Mouse (Mus musculus) embryo, embryonic 10.5 days (tissue): Measurements from ENCODE around the gene Traf6.
A peak's percentile ranks its signal among the peaks of the same experiment; 100 is the strongest.

Experiments
- DNase-seq: peaks from one replicate; pipeline ENCODE4 v3.0.0-alpha.2; 2015; ENCODE audit warnings: low spot score

The Traf6 gene

DNA sequence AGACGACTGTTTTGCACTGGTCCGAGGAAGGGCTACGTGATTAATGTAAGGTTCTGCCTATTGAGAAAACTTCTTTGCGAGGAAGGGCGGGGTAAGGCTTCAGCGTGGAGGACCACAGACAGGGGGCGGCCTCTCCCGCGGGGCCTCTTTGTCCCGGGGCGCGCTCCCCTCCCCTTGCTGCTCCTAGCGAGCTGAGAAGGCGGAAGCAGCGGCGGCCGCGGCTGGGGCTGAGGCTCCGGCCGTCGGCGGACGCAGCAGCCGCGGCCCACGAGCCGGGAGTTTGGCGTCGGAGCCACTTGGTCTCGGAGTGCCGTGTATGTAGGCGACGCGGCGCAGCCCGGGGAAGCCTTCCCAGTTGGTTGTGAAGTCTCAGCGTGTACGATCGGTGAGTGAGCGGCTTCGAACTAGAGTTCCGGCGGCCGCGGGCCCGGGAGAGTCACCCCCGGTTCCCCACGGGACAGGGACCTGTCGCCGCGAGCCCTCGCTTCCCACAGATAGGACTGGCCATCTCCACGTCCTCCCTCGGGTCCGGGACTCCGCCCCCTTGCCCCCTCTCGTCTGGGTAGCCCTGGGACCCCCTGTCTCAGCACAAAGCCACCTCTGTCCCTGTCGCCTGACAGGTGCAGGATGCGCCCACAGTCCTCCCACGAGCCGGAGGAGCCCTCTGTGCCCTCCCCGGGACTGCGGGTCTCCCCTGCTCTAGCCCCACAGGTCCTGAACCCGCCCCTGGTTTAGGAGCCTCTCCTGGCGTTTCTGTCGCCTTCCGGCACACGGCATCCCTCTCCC is at the start of gene Traf6:
Traf6 (plus strand) TSS at position 194 of the 786 bp plus-strand sequence.
- DNase-seq: peak; percentile 91

DNA sequence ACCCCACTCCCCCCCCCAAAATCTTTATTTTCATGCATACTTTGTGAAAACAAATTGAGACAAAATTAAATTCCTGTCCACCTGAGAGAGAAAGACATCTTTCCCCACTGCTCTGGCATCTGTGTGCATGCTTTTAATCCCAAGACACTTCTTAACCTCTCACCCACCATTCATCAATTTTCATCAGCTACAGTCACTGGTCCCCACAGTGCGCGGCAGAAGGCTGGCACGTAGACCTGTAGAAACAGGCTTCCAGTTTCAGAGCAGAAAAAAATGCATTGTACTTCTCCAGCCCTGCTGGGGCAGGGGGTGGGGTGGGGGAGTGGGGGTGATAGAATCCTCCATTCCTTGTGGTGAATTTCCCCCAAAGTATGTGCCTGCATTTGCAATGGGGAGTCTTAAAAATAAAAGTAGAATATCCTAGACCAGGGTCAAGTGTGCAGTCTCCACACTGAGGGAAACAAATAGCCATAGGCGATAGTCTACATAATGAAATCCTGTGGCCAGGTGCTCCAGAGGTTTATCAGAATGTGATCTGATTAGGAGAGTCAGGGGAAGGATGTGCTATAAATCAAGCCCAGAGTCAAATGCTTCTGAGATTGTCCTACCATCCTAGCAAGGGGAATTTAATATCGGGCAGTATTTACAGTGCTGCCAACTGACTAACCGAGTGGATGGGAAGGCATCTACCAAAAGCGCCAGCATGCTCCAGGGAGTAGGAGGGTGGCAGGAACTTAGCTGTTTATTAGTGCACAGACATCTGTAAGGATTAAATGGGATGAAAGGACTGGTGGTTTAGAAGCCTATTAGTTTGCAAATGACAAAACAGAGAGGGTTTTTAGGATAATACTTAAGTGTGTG is 39.0 kb upstream of the Traf6 start:
- peak; percentile 57 for DNase-seq

DNA sequence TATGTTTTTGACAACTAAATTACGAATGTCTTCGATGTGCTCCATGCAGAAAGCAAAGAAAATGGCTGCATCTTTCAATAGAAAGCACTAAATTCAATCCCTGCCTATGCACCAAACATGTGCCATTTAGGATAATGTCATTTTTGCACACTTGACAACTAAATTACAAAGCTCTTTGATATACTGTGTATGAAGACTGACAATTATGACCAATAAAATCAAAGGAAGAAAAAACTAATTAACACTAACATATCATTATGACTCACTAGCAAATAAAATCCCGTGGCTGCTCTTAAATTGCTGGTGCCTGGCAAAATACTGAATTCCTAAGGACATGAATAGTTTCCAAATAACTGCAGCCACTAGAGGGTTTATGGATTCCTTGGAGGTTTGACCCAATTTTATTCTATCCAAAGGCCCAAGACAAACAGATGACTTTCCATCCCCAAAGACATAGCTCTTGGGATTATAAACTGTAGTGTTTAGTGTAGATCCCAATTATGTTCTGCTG is 38.3 kb upstream of the Traf6 start:
- no peak for DNase-seq

DNA sequence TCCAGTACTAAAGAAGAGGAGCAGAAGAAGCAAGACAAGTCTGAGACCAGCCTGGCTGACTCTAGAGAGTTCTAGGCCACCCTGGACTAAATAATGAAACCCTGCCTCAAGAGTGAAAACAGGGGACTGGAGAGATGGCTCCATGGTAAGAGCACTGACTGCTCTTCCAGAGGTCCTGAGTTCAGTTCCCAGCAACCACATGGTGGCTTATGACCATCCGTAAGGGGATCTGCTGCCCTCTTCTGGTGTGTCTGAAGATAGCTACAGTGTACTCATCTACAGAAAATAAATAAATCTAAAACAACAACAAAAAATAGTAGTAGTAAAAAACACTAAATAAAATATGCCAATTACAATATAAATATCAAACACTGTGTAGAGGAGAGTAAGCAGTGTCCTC is 32.4 kb upstream of the Traf6 start:
- no peak for DNase-seq

DNA sequence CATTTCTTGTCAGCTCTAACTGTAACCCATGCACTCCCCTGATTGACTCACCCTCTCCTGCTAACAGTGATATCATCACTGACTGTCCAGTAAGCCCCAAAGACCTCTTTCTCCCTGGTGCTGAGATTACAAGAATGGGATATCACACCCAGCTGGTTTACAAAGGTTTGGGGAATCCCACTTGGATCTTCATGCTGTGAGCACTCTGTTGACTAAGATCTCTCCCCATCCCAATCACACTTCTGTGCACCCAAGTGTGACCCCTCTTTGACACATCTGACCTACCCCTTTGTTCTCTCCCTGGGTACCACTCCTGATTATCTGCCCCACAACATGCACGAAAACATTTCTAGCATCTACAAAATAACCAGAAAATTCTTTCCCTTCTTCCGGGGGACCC is 29.9 kb upstream of the Traf6 start:
- no peak for DNase-seq

DNA sequence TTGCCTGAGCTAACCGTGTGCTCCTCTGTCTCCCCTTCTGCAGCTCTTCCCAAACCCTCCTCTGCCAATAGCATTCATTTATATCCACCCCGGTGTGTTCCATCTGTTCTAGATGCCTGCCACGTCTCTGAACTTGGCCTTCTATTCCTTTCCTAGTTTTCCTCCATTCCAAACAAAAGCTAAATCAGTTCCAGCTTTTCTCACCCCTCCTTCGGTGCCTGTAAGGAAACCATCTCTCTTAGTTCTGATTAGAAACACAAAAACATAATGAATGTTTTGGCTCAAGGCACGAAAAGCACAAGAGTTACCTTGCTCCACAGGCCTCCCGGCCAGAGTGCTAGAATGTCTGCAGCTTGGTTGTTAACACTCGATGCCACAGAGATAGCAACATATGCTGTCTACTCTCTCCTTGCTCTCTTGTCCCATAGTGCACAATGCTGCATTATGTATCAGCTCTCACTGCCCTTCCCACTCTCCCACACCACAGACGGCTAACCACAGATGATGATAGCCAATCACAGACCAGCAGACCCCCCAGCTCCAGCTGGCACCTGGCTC is 29.0 kb upstream of the Traf6 start, which contains the start of the genes Rag1 and B230118H07Rik:
Rag1 (minus strand) TSS at position 388 of the 558 bp plus-strand sequence.
B230118H07Rik (minus strand) TSS at position 419 of the 558 bp plus-strand sequence.
- DNase-seq: no peak

DNA sequence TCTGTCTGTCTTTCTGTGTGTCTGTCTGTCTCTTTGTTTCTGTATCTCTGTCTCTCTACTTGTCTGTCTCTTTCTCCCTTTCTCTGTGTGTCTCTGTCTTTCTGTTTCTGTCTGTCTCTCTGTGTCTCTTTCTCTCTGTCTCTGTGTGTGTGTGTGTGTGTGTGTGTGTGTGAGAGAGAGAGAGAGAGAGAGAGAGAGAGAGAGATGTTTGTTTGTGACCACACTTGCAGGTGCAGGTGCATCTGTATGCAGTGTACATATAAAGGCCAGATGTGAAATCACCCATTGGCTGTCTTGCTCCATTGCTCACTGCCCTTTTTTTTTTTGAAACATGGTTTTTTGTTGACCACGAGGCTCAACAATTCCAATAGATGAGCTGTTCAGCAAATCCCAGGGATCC is 27.8 kb upstream of the Traf6 start:
- DNase-seq: no peak

DNA sequence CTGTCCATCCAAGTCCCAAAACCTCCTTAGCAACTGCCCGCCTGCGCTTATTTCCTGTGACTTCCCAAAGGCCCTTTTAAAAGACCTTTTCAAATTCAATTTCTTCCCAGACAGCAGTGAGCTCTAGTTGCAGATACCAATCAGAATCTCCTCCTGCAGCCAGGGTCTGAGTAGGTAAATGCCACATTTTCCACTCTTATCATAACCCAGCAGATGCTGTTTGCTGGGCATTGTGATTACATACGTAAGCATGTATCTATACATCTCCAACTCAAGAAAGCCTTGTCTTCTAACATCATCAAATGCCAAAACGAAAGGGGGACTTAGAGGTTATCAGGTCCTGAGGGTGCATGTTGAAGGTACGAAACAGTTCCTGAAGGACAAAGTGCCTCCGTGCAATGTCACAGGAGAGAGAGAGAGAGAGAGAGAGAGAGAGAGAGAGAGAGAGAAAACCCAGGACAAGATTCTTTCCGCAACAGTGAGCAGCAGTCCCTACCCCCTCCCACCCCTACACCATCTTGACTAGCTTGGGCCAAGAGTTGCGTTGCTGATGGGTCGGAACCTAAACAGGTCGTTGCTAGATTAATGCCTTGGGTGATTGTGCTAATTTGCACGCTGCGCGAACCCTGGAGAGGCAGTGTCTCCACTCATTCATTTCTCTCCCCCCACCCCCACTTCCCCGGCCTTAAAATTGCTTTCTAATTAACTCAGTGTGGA is 25.9 kb upstream of the Traf6 start:
- DNase-seq: no peak

DNA sequence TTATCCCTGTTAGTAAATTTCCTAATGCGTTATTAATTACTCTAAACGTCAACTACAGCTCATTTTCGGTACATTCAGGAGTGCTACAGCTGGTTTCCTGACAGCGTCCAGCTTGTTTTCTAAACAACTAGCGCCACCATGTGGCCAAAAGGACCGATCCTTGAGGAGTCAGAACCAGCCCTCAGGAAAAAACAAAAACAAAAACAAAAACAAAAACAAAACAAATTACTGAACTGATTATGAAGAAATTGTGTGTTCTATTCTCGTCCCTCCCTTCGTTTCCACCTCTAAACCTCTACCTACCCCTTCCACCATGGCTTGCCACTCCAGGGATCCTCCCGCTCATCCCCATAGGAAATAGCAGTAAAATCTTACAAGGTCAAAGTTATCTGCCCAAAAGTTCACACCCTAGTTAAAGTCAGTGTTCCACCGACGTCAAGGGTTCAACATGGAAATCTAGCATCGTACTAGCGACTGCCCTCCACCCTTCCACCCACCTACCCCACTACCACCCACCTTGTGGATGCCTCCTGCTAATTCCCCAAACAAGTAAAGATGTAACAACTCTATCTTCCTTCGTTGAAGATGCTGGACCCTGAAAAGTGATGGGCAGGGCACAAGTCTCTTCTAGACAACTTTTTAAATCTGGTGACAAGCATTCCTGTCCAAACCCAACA is 25.2 kb upstream of the Traf6 start:
- peak; percentile 85 for DNase-seq

DNA sequence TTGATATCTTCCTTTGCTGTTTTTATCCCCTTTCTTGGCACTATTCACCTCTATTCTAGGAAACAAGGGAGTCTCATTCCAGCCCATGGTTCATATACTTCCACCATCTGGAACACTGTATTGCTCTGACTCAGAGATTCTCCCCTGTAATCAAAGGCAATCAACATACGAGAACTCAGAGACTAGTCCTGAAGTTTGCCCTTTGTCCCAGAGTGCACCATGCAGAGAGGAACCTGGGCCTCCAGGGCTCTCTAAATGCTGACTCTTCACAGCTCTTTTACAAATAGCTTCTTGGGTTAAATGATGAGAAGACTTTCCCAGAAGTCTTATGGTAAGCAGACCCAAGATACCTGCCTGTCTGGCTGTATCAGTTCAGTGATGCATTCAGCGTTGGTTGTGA is 17.7 kb upstream of the Traf6 start:
- no peak for DNase-seq

DNA sequence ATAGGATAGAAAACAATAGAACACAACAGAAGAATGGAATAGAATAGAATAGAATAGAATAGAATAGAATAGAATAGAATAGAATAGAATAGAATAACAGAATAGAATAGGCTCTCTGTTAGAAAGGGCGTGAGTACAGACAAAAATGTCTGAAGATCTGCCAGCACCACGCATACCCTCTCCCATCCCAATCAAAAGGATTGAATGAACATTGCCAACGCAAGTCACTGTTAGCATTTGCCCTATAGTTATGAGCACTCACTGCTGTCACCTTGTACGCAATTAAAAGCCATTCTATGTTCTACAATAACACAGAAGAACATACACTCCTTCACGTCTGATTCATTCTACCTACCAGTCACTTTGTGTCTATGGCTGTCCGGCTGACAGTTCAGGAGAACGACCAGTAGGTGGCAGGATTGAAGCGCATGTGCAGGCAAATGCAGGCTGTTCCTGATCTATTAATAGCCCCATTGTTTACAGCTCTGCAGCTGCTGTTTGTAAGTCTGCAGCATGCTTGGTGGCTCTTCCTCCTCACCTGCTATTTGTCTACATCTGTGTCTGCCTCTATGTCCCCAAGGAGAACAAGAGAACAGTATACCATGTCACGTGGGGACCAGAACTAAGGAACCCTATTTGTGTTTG is 13.0 kb upstream of the Traf6 start:
- peak; percentile 90 for DNase-seq

DNA sequence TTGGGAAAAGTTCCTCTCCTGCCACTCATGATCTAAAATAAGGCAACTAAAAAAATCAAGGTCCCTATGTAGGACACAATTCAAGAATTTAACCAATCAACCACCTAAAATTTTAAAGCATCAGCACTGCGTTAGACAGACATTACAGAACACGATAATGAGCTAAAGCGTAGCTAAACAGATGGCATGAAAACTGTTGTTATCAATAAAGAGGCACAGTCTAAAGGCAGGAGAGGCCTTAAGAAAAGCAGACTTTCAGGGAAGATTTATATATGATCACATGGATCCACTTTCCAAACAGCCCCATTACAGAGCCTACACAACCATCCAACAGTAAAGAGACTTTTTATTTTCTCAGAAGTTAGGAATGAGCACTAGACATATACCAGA is 12.5 kb upstream of the Traf6 start:
- DNase-seq: no peak

DNA sequence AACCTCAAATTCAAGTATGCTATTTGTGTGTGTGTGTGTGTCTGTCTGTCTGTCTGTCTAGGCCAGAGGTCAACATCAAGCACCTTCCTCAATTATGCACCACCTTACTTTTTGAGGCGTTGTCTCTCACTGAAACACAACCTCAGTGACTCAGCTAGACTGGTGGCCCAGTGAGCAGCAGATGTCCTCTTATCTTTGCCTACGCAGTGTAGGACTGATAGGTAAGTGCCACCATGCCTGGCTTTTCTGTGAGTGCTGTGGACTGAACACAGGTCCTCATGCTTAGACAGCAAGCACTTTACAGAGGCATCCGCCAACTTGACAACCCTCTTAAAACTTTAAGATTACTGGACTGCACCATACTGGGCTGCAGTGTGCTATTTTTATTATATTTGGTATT is 9.5 kb upstream of the Traf6 start:
- DNase-seq: no peak

DNA sequence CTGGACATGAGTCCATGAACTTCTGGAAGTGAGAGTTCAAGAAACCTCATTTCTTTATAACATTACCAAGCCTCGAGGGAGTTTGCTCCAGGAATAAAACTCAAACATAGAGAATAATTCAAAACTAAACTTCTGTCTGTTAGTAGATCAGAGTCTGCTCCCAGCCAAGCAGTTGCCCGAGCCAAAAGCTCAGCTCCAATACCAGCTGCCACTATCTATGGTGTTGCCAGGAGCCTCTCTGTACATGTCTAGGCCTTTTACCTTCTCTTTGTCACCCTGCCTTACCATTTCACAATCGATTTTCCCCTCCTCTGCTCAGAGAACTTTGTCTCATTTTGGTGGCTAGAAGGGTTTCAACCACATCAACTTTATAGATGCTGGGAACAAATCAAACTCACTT is 4.7 kb upstream of the Traf6 start:
- DNase-seq: no peak

DNA sequence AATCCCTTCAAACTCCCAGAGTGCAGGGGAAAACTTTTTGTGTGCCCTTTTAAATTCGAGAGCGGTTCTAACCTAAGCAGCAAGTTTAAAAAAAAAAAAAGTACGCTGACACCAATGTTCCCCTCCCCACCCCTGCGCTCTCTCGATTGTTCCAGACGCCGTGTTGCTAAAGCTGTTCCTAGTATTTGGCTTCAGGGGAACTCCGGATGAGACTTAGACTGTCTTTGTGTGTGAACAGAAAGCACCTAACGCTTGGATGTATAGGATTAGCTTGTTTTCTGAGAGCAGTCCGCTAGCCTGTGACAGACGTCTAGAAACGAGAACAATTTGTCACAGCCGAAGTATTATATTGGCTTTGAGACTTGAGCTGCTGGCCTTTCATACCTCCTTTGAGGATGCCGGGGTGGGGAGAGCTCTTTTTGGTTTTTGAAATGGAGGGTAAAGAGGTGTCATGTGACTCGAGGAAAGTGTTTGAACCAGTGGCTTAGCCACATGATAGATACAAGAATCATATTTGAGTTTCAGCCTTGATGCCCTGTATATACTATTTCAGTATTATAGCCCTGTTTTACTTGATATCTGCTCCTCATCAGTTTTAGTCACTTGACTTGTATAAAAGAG is 1.0 kb downstream of the Traf6 start:
- peak; percentile 54 for DNase-seq

DNA sequence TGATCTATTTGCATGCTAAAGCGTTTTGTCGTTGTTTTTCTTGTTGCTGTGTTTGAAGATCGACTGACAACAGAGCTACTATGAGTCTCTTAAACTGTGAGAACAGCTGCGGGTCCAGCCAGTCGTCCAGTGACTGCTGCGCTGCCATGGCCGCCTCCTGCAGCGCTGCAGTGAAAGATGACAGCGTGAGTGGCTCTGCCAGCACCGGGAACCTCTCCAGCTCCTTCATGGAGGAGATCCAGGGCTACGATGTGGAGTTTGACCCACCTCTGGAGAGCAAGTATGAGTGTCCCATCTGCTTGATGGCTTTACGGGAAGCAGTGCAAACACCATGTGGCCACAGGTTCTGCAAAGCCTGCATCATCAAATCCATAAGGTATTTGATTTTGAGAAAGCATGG is 6.2 kb downstream of the Traf6 start:
- no peak for DNase-seq

DNA sequence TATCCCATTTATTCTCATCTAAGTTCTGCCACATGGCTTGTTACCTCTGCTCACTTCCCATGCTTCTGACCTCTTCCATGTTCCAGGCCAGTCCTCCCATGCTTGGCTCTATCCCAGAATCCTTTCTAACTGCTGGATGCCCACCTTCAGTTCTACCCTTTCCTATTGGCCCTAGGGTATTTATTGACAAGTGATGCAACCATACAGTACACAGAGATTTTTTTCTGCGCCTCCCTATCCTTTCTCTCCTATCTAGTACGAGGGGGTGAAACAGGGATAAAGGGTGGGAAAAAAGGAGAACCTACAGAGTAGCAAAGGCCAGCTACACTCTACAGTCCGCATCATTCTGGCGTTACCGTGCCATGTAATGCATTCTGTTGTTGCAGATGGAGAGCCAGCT is 9.8 kb downstream of the Traf6 start:
- no peak for DNase-seq

DNA sequence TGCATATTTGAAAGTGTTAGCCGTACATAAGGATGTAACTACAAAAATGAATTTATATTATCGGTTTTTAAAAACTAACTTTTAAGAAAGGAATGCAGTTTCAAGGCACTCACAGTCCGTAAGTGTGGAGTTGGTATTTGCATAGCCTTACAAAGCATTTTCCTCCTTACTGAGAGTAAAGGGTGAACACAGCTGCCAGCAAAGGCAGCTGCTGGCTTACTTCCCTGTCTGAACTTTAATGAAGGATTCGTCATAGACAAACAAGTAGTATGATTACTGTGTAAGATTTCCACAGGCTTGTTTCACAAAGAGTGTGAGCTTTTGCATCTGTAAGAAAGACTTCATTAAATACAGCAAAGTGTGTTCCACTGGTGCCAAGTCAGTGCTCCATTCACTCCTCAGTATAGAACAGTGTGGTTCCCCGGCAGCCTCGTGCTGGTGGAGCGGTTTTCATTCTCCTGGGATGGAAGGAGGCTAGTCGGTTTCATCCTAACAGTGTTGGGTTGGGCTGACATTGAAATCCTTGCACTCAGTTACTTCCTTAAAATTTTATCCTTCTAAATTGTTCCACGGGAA is 12.1 kb downstream of the Traf6 start:
- no peak for DNase-seq

DNA sequence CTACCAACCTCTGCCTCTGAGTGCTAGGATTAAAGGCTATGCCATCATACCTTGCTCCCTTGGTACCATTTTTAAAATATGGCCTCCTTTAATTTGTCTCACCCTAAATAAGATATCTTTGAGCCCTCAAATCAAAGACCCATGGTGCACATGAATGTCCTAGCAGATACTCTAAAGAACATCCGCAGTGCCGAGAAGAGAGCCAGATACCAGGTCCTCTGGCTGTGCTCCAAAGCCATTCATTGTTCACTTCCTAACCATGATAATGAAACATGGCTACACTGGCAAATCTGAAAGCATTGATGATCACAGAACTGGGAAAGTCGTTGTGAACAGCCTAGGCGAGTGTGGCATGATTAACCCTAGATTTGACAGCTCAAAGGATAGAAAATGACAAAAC is 14.8 kb downstream of the Traf6 start:
- no peak for DNase-seq

DNA sequence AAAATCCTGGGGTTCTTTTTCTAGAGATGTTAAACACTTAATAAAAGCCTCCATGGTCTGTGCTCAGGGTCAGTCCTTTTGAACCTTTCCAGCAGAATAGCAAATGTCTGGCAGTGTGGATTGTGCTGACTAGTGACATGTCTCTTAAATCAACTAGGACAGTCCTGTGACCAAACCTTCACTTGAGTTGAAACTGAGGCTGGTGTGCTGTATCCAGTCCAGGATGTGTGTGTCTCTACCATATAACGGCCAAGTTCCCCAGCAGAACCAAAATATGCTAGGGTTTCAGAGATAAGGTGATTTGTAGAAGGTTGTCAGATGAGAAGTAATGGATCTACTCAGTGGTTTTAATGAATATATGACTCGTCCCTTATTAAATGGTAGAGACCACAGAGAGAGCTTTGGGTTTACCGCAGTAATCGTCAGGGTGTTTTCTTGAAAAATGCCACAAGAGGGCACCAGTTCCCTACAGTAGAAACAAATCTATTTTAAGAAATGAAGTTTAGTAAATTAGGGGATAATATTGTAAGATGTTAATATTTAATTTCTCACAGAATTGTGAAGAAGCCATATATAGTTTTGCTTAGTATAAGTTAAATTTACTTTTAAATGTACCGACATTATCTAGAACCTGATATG is 15.5 kb downstream of the Traf6 start:
- DNase-seq: peak; percentile 66
